Comparison of ENCODE assay signal across 9 mouse cellular contexts in genomic region chr6:101374721-101375120, GRCm38 (mm10). TPM values are rescaled to one million over a fixed set of nuclear protein-coding genes. Genes with fewer than 3 reads are reported as not detected.
DNase-seq lines count a peak whose midpoint lies in the region; ATAC-seq and TF ChIP-seq lines count a peak whose summit lies in the region.
"Had no signal": no experiment of that assay in that cellular context is flagged by ENCODE, and none has a peak within 500 bp of the region (broad histone marks: within the 10 kb centered on the region; RNA-seq: fewer than 3 reads in every experiment).

No protein-coding gene starts in this region.

- no peaks in the 10 kb centered on the region for H3K9me3 ChIP-seq in forebrain, embryonic 15.5 days
- no peaks in the 10 kb centered on the region for H3K9me3 ChIP-seq in limb, embryonic 11.5 days (ENCODE audit: control insufficient read depth, low read length)
- no peaks in the 10 kb centered on the region for H3K9me3 ChIP-seq in midbrain, embryonic 12.5 days

- peaks cover 33% of the 10 kb centered on the region for H3K4me1 ChIP-seq in forebrain, embryonic 15.5 days
- H3K4me1 ChIP-seq in limb, embryonic 11.5 days (ENCODE audit: control insufficient read depth, insufficient read depth, low read length): peaks cover 31% of the 10 kb centered on the region
- peaks cover 28% of the 10 kb centered on the region for H3K4me1 ChIP-seq in midbrain, embryonic 12.5 days

- peak overlapping the region; percentile 28 for H3K27ac ChIP-seq in forebrain, embryonic 15.5 days (replicated peaks)
- H3K27ac ChIP-seq in limb, embryonic 11.5 days (replicated peaks; ENCODE audit: low read depth, low read length): peak overlapping the region; percentile 80
- peak overlapping the region; percentile 66 for H3K27ac ChIP-seq in midbrain, embryonic 12.5 days (replicated peaks)
- H3K27ac ChIP-seq: macrophage had no signal

- no peak overlapping the region for H3K9ac ChIP-seq in forebrain, embryonic 15.5 days (replicated peaks)
- H3K9ac ChIP-seq in limb, embryonic 11.5 days (ENCODE audit: low read length): peak overlapping the region; percentile 34; the same call in 1 of the 2 replicates
- no peak overlapping the region; the same call in 1 of the 2 replicates for H3K9ac ChIP-seq in midbrain, embryonic 12.5 days (replicated peaks)

- ATAC-seq in forebrain, embryonic 15.5 days (replicated peaks): no peak
- no peak for ATAC-seq in limb, embryonic 11.5 days (ENCODE audit: insufficient number of reproducible peaks, low FRiP score, low TSS enrichment, low read depth)
- peak; percentile 13; the same call in 1 of the 2 replicates for ATAC-seq in midbrain, embryonic 12.5 days (ENCODE audit: low FRiP score, low read depth)
- no peak for ATAC-seq in cerebellum, adult (ENCODE audit: insufficient number of reproducible peaks, low FRiP score, low TSS enrichment)
- ATAC-seq in inflammation-experienced regulatory T-cells, adult 6 months: no peak

- peak overlapping the region; percentile 29 for H3K4me2 ChIP-seq in forebrain, embryonic 15.5 days (replicated peaks)
- H3K4me2 ChIP-seq in limb, embryonic 11.5 days (ENCODE audit: low read depth, severe bottlenecking): peak overlapping the region; percentile 53
- peak overlapping the region; percentile 43 for H3K4me2 ChIP-seq in midbrain, embryonic 12.5 days (replicated peaks)

- no peaks in the 10 kb centered on the region for H3K36me3 ChIP-seq in forebrain, embryonic 15.5 days
- no peaks in the 10 kb centered on the region for H3K36me3 ChIP-seq in limb, embryonic 11.5 days (ENCODE audit: control insufficient read depth, insufficient read depth, low read length)
- H3K36me3 ChIP-seq in midbrain, embryonic 12.5 days: no peaks in the 10 kb centered on the region

- TF ChIP-seq POLR2A in brain, embryonic 14.5 days (IDR thresholded peaks at IDR 0.05; ENCODE audit: borderline replicate concordance, extremely low read depth, insufficient read depth, insufficient read length, poor library complexity, severe bottlenecking): no peak

- DNase-seq in brain, embryonic 14.5 days (ENCODE audit: low read depth): peak; percentile 75
- DNase-seq in heart, postnatal 4 days: peak; percentile 77
- peak; percentile 82 for DNase-seq in limb, embryonic 11.5 days (ENCODE audit: low spot score)
- DNase-seq in right cerebral cortex, adult 2 months (ENCODE audit: low spot score in 2 of 2): no peak

- peaks cover 3% of the 10 kb centered on the region; the same call in 1 of the 2 replicates for H3K27me3 ChIP-seq in forebrain, embryonic 15.5 days
- H3K27me3 ChIP-seq in limb, embryonic 11.5 days (ENCODE audit: control insufficient read depth, insufficient read depth, low read length): no peaks in the 10 kb centered on the region
- H3K27me3 ChIP-seq in midbrain, embryonic 12.5 days: peaks cover 28% of the 10 kb centered on the region

- no peak for TF ChIP-seq CTCF in brain, embryonic 14.5 days (IDR thresholded peaks at IDR 0.05; ENCODE audit: borderline replicate concordance, extremely low read depth, insufficient read depth, insufficient read length)

- WGBS in forebrain, embryonic 15.5 days: 5% methylated on average over 7 of the region's 7 CpGs
- WGBS in limb, embryonic 11.5 days: under 1% methylated on average over 7 of the region's 7 CpGs
- WGBS in midbrain, embryonic 12.5 days: 4% methylated on average over 7 of the region's 7 CpGs

- H3K4me3 ChIP-seq in forebrain, embryonic 15.5 days: peak overlapping the region; percentile 9
- H3K4me3 ChIP-seq in limb, embryonic 11.5 days (ENCODE audit: low read depth, low read length): peak overlapping the region; percentile 22
- peak overlapping the region; percentile 10 for H3K4me3 ChIP-seq in midbrain, embryonic 12.5 days

RNA-seq across cellular contexts. Expression of gene Pdzrn3, which starts 3.0 kb away (rescaled TPM):
- 27.6 and 40.4 TPM in 2 replicates for polyA plus RNA-seq in brain, embryonic 14.5 days (2012; rRNA removed)
- polyA plus RNA-seq in forebrain, embryonic 15.5 days (2015; fragmentation: Nextera tagmentation; extraction: Ambion mirVana): 21.9 and 24.0 TPM in 2 replicates
- 10 to 100 TPM; 62.6 to 68.3 TPM for total RNA-seq in heart, postnatal 4 days (2021)
- polyA plus RNA-seq in limb, embryonic 11.5 days (2014; fragmentation: Nextera tagmentation; extraction: Ambion mirVana): 10.4 and 11.1 TPM in 2 replicates
- 15.3 and 19.5 TPM in 2 replicates for polyA plus RNA-seq in midbrain, embryonic 12.5 days (2016; fragmentation: Nextera tagmentation; extraction: Ambion mirVana)
- not detected for polyA plus RNA-seq in inflammation-experienced regulatory T-cells, adult 6 months (2017; shearing (Covaris generic))
- polyA plus RNA-seq: macrophage had no signal

Comparison
In these comparisons a context has a peak if more than half of its experiments do, and no peak if none do; other contexts are left out.
1. DNase-seq: peak in brain, embryonic 14.5 days (single experiment), heart, postnatal 4 days (single experiment) and limb, embryonic 11.5 days (single experiment); none in right cerebral cortex, adult 2 months (0 of 2).
2. H3K27ac ChIP-seq: peak in every context shown above with its lines; median percentile 80 in limb, embryonic 11.5 days; 66 in midbrain, embryonic 12.5 days; 28 in forebrain, embryonic 15.5 days.
3. RNA of gene Pdzrn3, which starts 3.0 kb away (polyA plus RNA-seq): 27.6 to 40.4 TPM in brain, embryonic 14.5 days, 21.9 to 24.0 TPM in forebrain, embryonic 15.5 days, 15.3 to 19.5 TPM in midbrain, embryonic 12.5 days and 10.4 to 11.1 TPM in limb, embryonic 11.5 days; not detected in inflammation-experienced regulatory T-cells, adult 6 months; every median in the first group is over 10 times any median in the second.
4. Peak in every context shown above with its lines, with median percentiles within 50 percentile points of each other: H3K4me2 ChIP-seq and H3K4me3 ChIP-seq.